Mouse (Mus musculus): ENCODE results near the gene Alpl.

Gene Alpl

GRCm38 (mm10) chr4:137797038-137797437, 854 bp upstream of the Alpl start:
- no peak for DNase-seq (ENCODE audit: low spot score)

- DNase-seq (ENCODE audit: low spot score): no peak
These were observed 1.8 kb downstream of the Alpl start for GRCm38 (mm10) chr4:137794178-137794900.

- no peak for DNase-seq (ENCODE audit: low spot score)
These were observed 2.6 kb downstream of the Alpl start for GRCm38 (mm10) chr4:137793611-137794010.

- peak; percentile 23 for DNase-seq (ENCODE audit: low spot score)
These were observed 4.7 kb downstream of the Alpl start for GRCm38 (mm10) chr4:137791440-137791839.

DNA sequence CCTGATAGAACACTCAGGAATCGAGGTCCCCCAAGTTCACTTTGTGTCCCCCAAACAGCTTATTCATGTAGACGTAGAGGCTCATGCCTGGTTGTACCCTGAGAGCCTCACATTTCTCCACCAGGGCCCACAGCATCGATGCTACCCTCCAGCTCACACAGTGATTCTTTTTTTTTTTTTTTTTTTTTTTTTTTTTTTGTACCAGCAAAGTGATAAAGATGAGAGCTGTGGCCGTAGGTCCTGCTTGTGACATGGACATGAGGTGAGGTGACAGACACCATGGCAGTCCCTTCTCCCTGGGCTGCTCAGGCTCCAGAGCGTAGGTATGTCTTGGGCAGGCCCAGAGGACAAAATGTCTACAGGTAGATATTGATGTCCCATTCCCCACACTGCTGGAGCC, 5.2 kb downstream of the Alpl start:
- no peak for DNase-seq (ENCODE audit: low spot score)

- peak; percentile 38 for DNase-seq (ENCODE audit: low spot score)
These were observed 7.6 kb downstream of the Alpl start for GRCm38 (mm10) chr4:137788511-137789049.

DNA sequence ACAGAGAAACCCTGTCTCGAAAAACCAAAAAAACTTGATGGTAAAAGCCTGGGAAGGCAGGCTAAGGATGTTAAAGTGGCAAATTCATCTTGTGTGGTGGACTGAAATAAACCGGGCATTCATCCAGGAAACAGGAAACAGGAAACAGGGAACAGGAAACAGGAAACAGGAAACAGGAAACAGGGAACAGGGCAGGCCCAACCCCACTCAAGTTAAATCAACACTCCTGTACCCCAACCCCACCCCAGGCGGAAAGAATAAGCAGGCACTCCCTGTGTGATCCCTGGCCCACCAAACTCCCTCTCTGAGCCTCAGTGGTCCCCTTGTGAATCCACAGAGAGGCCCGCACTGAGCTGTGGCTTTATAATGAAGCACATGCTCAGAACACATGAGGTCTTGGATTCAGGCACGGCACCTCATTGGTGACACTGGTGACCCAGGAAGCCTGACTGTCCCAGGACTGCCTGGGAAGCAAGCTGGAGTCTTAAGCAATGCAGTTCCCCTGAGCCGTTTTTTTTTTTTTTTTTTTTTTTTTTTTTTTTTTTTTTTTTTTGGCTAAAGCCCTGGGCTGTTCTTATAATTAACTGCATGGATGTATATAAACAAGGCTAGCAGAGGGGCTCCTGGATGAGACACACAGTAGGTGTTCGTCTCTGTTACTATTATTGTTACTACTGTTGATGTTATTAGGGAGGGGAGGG, 8.4 kb downstream of the Alpl start:
- no peak for DNase-seq (ENCODE audit: low spot score)

- no peak for DNase-seq (ENCODE audit: low spot score)
These were observed 9.7 kb downstream of the Alpl start for GRCm38 (mm10) chr4:137786488-137786887.

DNA sequence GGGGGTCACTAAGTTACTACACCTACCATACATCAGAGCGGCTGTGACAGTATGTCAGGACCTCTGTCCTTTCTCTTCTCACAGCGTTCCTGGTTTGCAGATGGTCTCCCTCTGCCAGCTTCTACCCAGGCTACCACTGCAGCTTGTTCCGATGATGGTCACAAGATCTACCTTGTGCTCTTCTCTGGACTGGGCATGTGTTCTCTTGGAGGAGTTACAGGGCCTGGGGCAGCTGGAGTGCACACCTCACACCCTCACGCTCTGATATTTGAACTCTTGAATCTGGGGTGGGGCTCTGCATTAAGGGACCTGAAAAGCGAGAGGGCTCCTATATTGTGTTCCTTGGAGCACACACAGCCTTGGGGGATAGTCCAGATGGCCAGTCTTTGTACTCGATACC, 10.9 kb downstream of the Alpl start:
- DNase-seq (ENCODE audit: low spot score): no peak

DNA sequence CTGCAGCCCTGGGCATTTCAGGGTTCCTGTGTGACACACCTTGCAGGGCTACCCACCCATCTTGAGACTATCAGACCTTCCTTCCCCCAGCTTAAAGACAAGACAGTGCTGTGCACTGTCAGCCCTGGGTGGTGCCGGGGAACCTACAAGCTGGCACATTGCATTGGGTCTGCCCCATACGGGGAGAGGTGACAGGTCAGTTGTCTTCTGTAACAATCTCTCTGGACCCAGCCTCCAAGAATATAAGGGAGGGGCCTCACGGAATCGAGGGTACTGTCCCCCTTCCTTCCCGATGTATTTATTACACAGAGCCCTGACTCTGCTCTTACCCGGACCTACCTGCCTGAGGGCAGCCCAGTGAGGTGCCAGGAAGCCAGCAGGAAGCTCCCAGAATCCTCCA, 11.4 kb downstream of the Alpl start:
- DNase-seq (ENCODE audit: low spot score): no peak

DNA sequence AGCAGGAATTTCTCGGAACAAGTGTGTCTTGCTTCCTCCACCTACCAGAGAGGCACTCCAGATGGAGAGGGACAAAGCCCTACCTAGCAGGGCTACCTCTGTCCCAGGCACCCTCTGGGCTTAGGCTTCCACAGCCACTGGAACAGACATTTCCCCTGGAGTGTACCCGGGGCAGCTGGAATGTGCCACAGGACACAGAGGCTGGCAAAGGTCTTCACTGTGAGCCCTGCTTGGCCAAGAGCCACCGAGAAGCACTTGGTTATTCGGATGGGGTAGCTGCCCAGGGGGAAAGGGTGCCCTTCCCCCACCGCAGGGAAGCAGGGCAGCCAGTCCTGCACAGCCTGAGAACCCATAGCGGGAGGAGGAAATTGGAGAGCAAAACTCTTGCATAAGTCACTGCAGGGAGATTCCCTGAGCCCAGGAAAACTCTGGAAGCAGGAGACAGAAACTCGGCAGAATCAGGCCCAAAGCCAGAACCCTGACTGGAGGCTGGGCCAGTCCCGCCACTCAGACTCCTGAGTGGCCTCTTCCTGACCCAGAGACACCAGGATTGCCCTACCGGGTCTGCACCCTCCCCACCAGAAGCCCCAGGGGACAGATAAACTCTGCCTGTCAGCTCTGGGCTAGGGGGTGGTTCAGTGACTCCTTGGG, 12.5 kb downstream of the Alpl start:
- no peak for DNase-seq (ENCODE audit: low spot score)

GRCm38 (mm10) chr4:137781949-137782348, 14.2 kb downstream of the Alpl start:
- peak; percentile 31 for DNase-seq (ENCODE audit: low spot score)

DNA sequence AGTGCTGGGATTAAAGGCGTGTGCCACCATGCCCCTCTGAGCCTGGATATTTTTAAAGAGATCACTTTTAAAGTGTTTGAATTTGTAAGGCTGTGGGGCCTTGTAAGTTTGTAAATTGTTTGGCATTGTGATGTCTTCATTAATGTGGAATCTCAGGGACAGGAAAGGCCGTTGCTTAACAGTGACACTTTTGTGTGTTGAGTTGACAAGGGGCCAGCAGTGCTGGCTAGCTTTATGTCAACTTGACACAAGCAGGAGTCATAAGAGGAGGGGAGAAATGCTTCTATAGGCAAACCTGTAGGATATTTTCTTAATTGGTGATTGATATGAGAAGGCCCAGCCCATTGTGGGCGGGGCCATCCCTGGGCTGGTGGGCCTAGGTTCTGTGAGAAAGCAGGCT, 15.2 kb downstream of the Alpl start:
- no peak for DNase-seq (ENCODE audit: low spot score)

DNA sequence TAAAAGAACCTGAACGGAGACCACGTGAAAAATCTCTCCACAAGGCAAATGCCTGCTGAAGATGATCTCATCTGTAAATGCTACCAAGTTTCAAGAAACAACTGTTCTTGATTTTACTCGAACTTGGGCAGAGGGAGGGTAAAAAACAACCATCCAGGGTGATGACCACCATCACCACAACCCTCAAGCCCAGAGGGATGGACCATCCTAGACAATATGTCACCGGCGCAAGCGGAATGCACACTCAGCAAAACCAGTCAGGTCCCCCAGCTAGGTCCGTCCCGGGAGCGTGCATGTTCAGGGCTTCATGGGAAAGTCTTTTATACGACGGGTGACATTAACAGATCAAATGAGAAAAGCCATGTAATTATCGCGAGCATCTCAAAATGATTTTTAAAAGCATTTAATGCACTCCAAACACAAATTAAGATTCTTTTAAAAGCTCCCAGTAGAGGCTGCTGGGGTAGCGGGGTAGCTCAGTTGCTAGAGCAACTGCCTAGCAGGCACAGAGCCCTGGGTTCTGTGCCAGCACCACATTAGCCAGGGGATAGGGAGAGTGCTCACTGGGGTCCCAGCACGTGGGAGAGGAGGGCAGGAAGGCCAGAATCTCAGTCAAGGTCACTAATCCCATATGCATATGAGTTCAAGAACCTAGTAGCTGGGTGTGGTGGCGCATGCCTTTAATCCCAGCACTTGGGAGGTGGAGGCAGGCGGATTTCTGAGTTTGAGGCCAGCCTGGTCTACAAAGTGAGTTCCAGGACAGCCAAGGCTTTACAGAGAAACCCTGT, 17.6 kb downstream of the Alpl start:
- DNase-seq (ENCODE audit: low spot score): no peak

GRCm38 (mm10) chr4:137777866-137778265, 18.3 kb downstream of the Alpl start:
- DNase-seq (ENCODE audit: low spot score): no peak

DNA sequence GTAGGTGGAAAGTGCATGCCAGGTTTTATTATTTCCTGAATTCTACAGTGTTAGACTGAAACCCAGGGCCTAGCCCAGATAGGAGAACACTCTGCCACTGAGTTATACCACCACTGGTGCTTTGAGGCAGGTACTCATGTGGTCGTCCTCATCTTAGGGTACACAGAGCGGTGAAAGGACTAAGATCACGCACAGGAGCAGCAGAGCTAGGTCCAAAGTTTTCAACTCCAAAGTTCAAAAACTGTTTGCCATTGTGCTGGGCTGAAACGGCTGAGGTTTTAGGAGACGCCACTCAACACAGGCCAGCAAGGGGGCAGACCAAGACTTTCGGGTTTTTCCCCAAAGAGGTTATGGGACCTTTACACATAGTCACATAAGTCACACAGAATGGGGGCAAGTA, 21.7 kb downstream of the Alpl start:
- DNase-seq (ENCODE audit: low spot score): no peak

DNA sequence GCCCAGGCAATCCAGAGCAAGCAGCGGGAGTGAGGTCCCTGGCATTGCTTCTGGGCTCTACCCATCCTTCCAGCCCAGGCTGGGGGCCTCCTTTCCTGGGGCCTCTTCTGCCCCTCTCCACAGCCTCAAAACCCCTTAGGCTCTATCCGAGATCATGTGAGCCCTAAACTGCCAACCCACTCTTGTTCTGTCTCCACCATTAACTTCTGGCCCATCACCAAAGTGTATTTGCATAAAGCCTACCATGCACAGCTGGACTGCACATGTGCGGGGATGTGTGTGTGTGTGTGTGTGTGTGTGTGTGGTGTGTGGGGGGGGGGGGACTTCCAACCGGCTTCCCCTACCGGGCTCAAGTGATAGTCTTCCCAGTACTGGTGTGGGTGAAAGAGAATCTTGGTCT, 22.2 kb downstream of the Alpl start:
- DNase-seq (ENCODE audit: low spot score): no peak

DNA sequence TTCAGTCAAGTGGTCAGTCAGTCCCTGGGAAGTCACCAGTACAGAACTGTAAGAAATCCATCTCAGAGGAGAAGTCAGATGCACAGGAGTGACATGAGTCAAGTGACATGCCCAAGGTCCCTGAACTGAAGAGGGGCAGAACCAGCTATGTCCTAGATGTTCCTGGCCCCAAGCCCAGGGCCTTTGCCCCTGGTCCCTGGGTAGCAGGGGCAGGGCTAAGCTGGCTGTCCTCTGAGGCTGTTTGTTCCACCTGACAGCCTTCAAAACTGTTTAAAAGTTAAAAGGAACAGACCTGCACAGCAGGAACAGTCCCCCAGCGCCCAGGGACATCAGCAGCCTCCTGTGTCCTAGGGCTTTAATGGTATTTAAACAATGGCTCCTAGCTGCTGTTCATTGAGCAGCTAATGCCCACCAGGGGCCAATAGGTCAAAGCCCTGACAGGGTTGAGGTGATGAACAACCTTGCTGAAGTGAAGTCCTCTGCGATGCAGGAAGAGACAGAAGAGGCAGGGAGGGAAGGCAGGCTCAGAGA, 22.8 kb downstream of the Alpl start:
- peak; percentile 45 for DNase-seq (ENCODE audit: low spot score)

- DNase-seq (ENCODE audit: low spot score): no peak
These were observed 23.6 kb downstream of the Alpl start for GRCm38 (mm10) chr4:137772438-137773056.

DNA sequence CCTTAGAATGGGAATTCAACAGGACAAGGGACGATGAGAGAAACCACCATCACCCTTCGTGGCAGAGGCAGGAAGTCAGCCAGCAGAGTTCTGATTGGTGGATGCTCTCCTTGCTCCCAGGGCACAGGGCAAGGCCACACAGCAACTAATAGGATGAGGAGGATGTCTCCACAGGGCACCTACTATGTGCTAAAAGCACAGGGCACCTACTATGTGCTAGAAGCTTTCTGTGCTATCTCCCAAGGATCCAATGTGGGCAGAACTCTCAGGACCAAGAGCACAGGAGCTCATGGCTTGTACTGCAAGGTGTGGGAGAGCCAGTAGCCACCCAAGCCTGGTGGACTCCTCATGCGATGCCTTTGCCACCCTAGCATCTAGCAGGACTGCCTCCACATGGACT, 24.4 kb downstream of the Alpl start:
- DNase-seq (ENCODE audit: low spot score): no peak

- peak; percentile 55 for DNase-seq (ENCODE audit: low spot score)
These were observed 25.1 kb downstream of the Alpl start for GRCm38 (mm10) chr4:137770901-137771612.

All from embryo, embryonic 10 days (tissue).